9 mouse cellular contexts compared by ENCODE assay signal in genomic region chr19:37233561-37234539, GRCm38 (mm10). TPM values are rescaled to one million over a fixed set of nuclear protein-coding genes. Genes with fewer than 3 reads are reported as not detected.
A peak's percentile ranks its signal among the peaks of the same experiment; 100 is the strongest.
DNase-seq lines count a peak whose midpoint lies in the region; ATAC-seq and TF ChIP-seq lines count a peak whose summit lies in the region.
"Had no signal": no experiment of that assay in that cellular context is flagged by ENCODE, and none has a peak within 500 bp of the region (broad histone marks: within the 10 kb centered on the region; RNA-seq: fewer than 3 reads in every experiment).

No protein-coding gene starts in this region.

- no peaks in the 10 kb centered on the region for H3K36me3 ChIP-seq in heart, embryonic 10.5 days
- no peaks in the 10 kb centered on the region for H3K36me3 ChIP-seq in G1E (replicated peaks)
- H3K36me3 ChIP-seq in intestine, embryonic 15.5 days: no peaks in the 10 kb centered on the region
- no peaks in the 10 kb centered on the region for H3K36me3 ChIP-seq in midbrain, embryonic 13.5 days

- no peaks in the 10 kb centered on the region for H3K9me3 ChIP-seq in heart, embryonic 10.5 days
- peaks cover 9% of the 10 kb centered on the region for H3K9me3 ChIP-seq in G1E (replicated peaks)
- H3K9me3 ChIP-seq in intestine, embryonic 15.5 days: no peaks in the 10 kb centered on the region
- H3K9me3 ChIP-seq in midbrain, embryonic 13.5 days: no peaks in the 10 kb centered on the region

- peak overlapping the region; percentile 63 for H3K4me3 ChIP-seq in heart, embryonic 10.5 days
- H3K4me3 ChIP-seq in G1E (ENCODE audit: low read depth, low read length): peak overlapping the region; percentile 36; the same call in 1 of the 2 replicates
- peak overlapping the region; percentile 33 for H3K4me3 ChIP-seq in intestine, embryonic 15.5 days (replicated peaks)
- peak overlapping the region; percentile 49 for H3K4me3 ChIP-seq in midbrain, embryonic 13.5 days (replicated peaks)
- H3K4me3 ChIP-seq: myocyte had no signal

- DNase-seq in heart, embryonic 10.5 days (ENCODE audit: low spot score): no peak
- DNase-seq in heart, adult 11 months: no peak
- no peak for DNase-seq in G1E (ENCODE audit: low spot score)
- peak; percentile 47 for DNase-seq in embryo, embryonic 9.5 days (ENCODE audit: extremely low spot score)
- DNase-seq in ovary, postnatal 10 days (ENCODE audit: low spot score): no peak
- DNase-seq in right cerebral cortex, postnatal 25 days: no peak

- H3K27ac ChIP-seq in heart, embryonic 10.5 days: peak overlapping the region; percentile 78
- H3K27ac ChIP-seq in intestine, embryonic 15.5 days: no peak overlapping the region
- no peak overlapping the region for H3K27ac ChIP-seq in midbrain, embryonic 13.5 days

- ATAC-seq in G1E (ENCODE audit: extremely low read depth, insufficient number of reproducible peaks, low FRiP score, poor library complexity, severe bottlenecking): no peak
- peak; percentile 52 for ATAC-seq in intestine, embryonic 15.5 days
- peak; percentile 74 for ATAC-seq in midbrain, embryonic 13.5 days

- no peak for TF ChIP-seq CTCF in G1E (IDR thresholded peaks at IDR 0.05; ENCODE audit: low read depth, low read length)

- peak overlapping the region; percentile 68 for H3K4me2 ChIP-seq in intestine, embryonic 15.5 days (replicated peaks)
- H3K4me2 ChIP-seq in midbrain, embryonic 13.5 days (replicated peaks): peak overlapping the region; percentile 83

- WGBS in heart, embryonic 10.5 days: 4% methylated on average over 63 of the region's 63 CpGs
- 4% methylated on average over 63 of the region's 63 CpGs for WGBS in intestine, embryonic 15.5 days
- 4% methylated on average over 63 of the region's 63 CpGs for WGBS in midbrain, embryonic 13.5 days

- H3K4me1 ChIP-seq in heart, embryonic 10.5 days: peaks cover 22% of the 10 kb centered on the region
- H3K4me1 ChIP-seq in G1E (ENCODE audit: insufficient read depth, low read depth, low read length): peaks cover 51% of the 10 kb centered on the region
- 0 out of 2 replicates have a peak, but pooled peaks cover 5% of the 10 kb centered on the region for H3K4me1 ChIP-seq in intestine, embryonic 15.5 days (replicated peaks)
- H3K4me1 ChIP-seq in midbrain, embryonic 13.5 days (replicated peaks): peaks cover 24% of the 10 kb centered on the region

- H3K27me3 ChIP-seq in heart, embryonic 10.5 days (ENCODE audit: insufficient read depth, poor library complexity, severe bottlenecking): peaks cover 53% of the 10 kb centered on the region
- no peaks in the 10 kb centered on the region; the same call in 1 of the 2 replicates for H3K27me3 ChIP-seq in G1E (ENCODE audit: insufficient read depth, low read length)
- H3K27me3 ChIP-seq in intestine, embryonic 15.5 days (replicated peaks): peaks cover 17% of the 10 kb centered on the region
- peaks cover 30% of the 10 kb centered on the region for H3K27me3 ChIP-seq in midbrain, embryonic 13.5 days

- no peak overlapping the region for H3K9ac ChIP-seq in intestine, embryonic 15.5 days
- H3K9ac ChIP-seq in midbrain, embryonic 13.5 days (replicated peaks): peak overlapping the region; percentile 65

RNA-seq across cellular contexts. Expression of gene Cpeb3, which starts 25.4 kb away (rescaled TPM):
- 2.6 and 3.7 TPM in 2 replicates for polyA plus RNA-seq in heart, embryonic 10.5 days (2016; fragmentation: Nextera tagmentation; extraction: Ambion mirVana)
- 3.9 and 5.2 TPM in 2 replicates for total RNA-seq in G1E (2014; fragmentation: Nextera tagmentation)
- 2.0 and 2.4 TPM in 2 replicates for total RNA-seq in G1E (2017)
- 2.0 and 2.9 TPM in 2 replicates for polyA plus RNA-seq in G1E (2012)
- 0.85 and 1.0 TPM in 2 replicates for polyA plus RNA-seq in intestine, embryonic 15.5 days (2015; fragmentation: Nextera tagmentation; extraction: Ambion mirVana)
- polyA plus RNA-seq in midbrain, embryonic 13.5 days (2015; fragmentation: Nextera tagmentation; extraction: Ambion mirVana): 7.7 and 11.0 TPM in 2 replicates

RNA-seq across cellular contexts. Expression of gene March5, which starts 26.5 kb away (rescaled TPM):
- polyA plus RNA-seq in heart, embryonic 10.5 days (2016; fragmentation: Nextera tagmentation; extraction: Ambion mirVana): 79.0 and 95.9 TPM in 2 replicates
- 131 and 133 TPM in 2 replicates for total RNA-seq in G1E (2014; fragmentation: Nextera tagmentation)
- 125 and 129 TPM in 2 replicates for total RNA-seq in G1E (2017)
- 64.5 and 92.4 TPM in 2 replicates for polyA plus RNA-seq in G1E (2012)
- polyA plus RNA-seq in intestine, embryonic 15.5 days (2015; fragmentation: Nextera tagmentation; extraction: Ambion mirVana): 69.9 and 75.8 TPM in 2 replicates
- polyA plus RNA-seq in midbrain, embryonic 13.5 days (2015; fragmentation: Nextera tagmentation; extraction: Ambion mirVana): 119 and 126 TPM in 2 replicates
